Mouse (Mus musculus): ENCODE data around the gene Ccl20.

Gene Ccl20

GRCm38 (mm10) chr1:83116447-83117137 is at the start of gene Ccl20:
Gene Ccl20 (plus strand): TSS chr1:83116766.
- DNase-seq = no peak

- DNase-seq = no peak
Measured at GRCm38 (mm10) chr1:83067205-83067604, 49.4 kb upstream of the Ccl20 start.

GRCm38 (mm10) chr1:83075526-83076189 is 40.9 kb upstream of the Ccl20 start:
- no peak for DNase-seq

- peak; percentile 48 for DNase-seq
Measured at GRCm38 (mm10) chr1:83076190-83076917, 40.2 kb upstream of the Ccl20 start.

GRCm38 (mm10) chr1:83077016-83077415 is 39.5 kb upstream of the Ccl20 start:
- no peak for DNase-seq

- DNase-seq = no peak
Measured at GRCm38 (mm10) chr1:83084790-83085189, 31.8 kb upstream of the Ccl20 start.

- no peak for DNase-seq
Measured at GRCm38 (mm10) chr1:83091268-83091667, 25.3 kb upstream of the Ccl20 start.

GRCm38 (mm10) chr1:83096935-83097334 is 19.6 kb upstream of the Ccl20 start:
- no peak for DNase-seq

- no peak for DNase-seq
Measured at GRCm38 (mm10) chr1:83099160-83099559, 17.4 kb upstream of the Ccl20 start.

- DNase-seq = peak; percentile 12
Measured at GRCm38 (mm10) chr1:83099580-83100137, 16.9 kb upstream of the Ccl20 start.

- DNase-seq = peak; percentile 18
Measured at GRCm38 (mm10) chr1:83101891-83102290, 14.7 kb upstream of the Ccl20 start.

GRCm38 (mm10) chr1:83105464-83105863 is 11.1 kb upstream of the Ccl20 start:
- no peak for DNase-seq

- DNase-seq = no peak
Measured at GRCm38 (mm10) chr1:83107410-83107978, 9.1 kb upstream of the Ccl20 start.

- no peak for DNase-seq
Measured at GRCm38 (mm10) chr1:83110992-83111391, 5.6 kb upstream of the Ccl20 start.

- no peak for DNase-seq
Measured at GRCm38 (mm10) chr1:83111726-83112125, 4.8 kb upstream of the Ccl20 start.

GRCm38 (mm10) chr1:83117217-83117616 is 651 bp downstream of the Ccl20 start:
- no peak for DNase-seq

GRCm38 (mm10) chr1:83117661-83118060 is 1.1 kb downstream of the Ccl20 start:
- no peak for DNase-seq

- no peak for DNase-seq
Measured at GRCm38 (mm10) chr1:83119903-83120302, 3.3 kb downstream of the Ccl20 start.

- DNase-seq = no peak
Measured at GRCm38 (mm10) chr1:83120312-83120711, 3.7 kb downstream of the Ccl20 start.

GRCm38 (mm10) chr1:83123201-83123600 is 6.6 kb downstream of the Ccl20 start:
- DNase-seq = no peak

GRCm38 (mm10) chr1:83135829-83136228 is 19.3 kb downstream of the Ccl20 start:
- no peak for DNase-seq

- no peak for DNase-seq
Measured at GRCm38 (mm10) chr1:83137847-83138246, 21.3 kb downstream of the Ccl20 start.

- DNase-seq = no peak
Measured at GRCm38 (mm10) chr1:83138721-83139120, 22.2 kb downstream of the Ccl20 start.

All from kidney, adult 9 months (tissue).